Mouse (Mus musculus): ENCODE measurements around the gene Gsk3b. TPM values are rescaled to one million over a fixed set of nuclear protein-coding genes. Genes with fewer than 3 reads are reported as not detected.
A peak's percentile ranks its signal among the peaks of the same experiment; 100 is the strongest.

The Gsk3b gene
- polyA plus RNA-seq, 1 experiment from 2014 or later, result 171 TPM

- DNase-seq (ENCODE audit: low spot score), result peak; percentile 29
- 17% methylated on average over 10 of the region's 10 CpGs for WGBS
Measured at GRCm38 (mm10) chr16:38087231-38087630, 1.6 kb upstream of the Gsk3b start.

GRCm38 (mm10) chr16:38087645-38088125, 1.1 kb upstream of the Gsk3b start:
- Histone ChIP-seq H3K9me3 (ENCODE audit: control insufficient read depth, low read length) (no peaks in the 10 kb centered on the region), H3K4me3 (replicated peaks; ENCODE audit: low read length) (peak overlapping the region; percentile 97), H3K4me2 (replicated peaks) (peak overlapping the region; percentile 67), H3K27ac (peak overlapping the region; percentile 100), H3K36me3 (replicated peaks; ENCODE audit: control insufficient read depth, insufficient read depth) (no peaks in the 10 kb centered on the region), H3K9ac (peak overlapping the region; percentile 92), H3K27me3 (ENCODE audit: control insufficient read depth, insufficient read depth, low read length) (no peaks in the 10 kb centered on the region), H3K4me1 (replicated peaks; ENCODE audit: control insufficient read depth, insufficient read depth, low read length) (peaks cover 12% of the 10 kb centered on the region)
- DNase-seq (ENCODE audit: low spot score) (peak; percentile 68), ATAC-seq (ENCODE audit: low FRiP score) (no peak)
- WGBS, result under 1% methylated on average over 11 of the region's 11 CpGs

More at GRCm38 (mm10) chr16:38087231-38087630, 1.6 kb upstream of the Gsk3b start:
- Histone ChIP-seq H3K27ac (peak overlapping the region; percentile 100), H3K9ac (peak overlapping the region; percentile 92), H3K4me2 (replicated peaks) (peak overlapping the region; percentile 67), H3K4me3 (replicated peaks; ENCODE audit: low read length) (peak overlapping the region; percentile 97), H3K4me1 (replicated peaks; ENCODE audit: control insufficient read depth, insufficient read depth, low read length) (peaks cover 12% of the 10 kb centered on the region), H3K9me3 (ENCODE audit: control insufficient read depth, low read length) (no peaks in the 10 kb centered on the region), H3K27me3 (ENCODE audit: control insufficient read depth, insufficient read depth, low read length) (no peaks in the 10 kb centered on the region), H3K36me3 (replicated peaks; ENCODE audit: control insufficient read depth, insufficient read depth) (no peaks in the 10 kb centered on the region)
- no peak for ATAC-seq (ENCODE audit: low FRiP score)

DNA sequence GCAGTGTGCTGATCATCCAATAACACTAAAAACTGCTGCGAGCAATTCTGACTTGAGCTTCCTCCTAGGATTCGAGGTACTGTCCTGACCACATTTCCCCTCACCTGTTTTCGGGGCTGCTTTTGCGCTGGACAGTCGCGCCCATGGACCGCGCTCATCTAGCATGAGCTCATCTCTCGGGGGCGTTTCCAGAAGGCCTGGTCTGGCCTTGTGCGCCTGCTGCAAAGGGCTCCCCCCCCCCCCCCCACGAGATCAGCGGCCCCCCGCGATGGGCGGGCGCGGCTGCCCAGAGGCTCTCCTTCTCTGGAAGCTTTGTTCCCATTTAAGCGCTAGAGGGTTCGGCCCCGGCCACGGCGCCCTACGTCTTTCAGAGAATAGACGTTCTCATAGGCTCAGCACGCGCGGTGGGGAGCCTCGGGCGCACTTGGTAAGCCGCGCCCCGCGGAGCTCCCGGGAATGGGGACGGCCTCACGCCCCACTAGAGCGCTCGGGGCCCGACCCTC, 624 bp upstream of the Gsk3b start:
- peak overlapping the region; percentile 100 for H3K27ac ChIP-seq
- DNase-seq (ENCODE audit: low spot score) (no peak), ATAC-seq (ENCODE audit: low FRiP score) (no peak; the same call in 1 of the 2 replicates)
- H3K9ac ChIP-seq, result peak overlapping the region; percentile 92
- H3K4me2 ChIP-seq (replicated peaks), result peak overlapping the region; percentile 67
- H3K4me3 ChIP-seq (replicated peaks; ENCODE audit: low read length), result peak overlapping the region; percentile 97
- no peaks in the 10 kb centered on the region for H3K9me3 ChIP-seq (ENCODE audit: control insufficient read depth, low read length)
- no peaks in the 10 kb centered on the region for H3K27me3 ChIP-seq (ENCODE audit: control insufficient read depth, insufficient read depth, low read length)
- no peaks in the 10 kb centered on the region for H3K36me3 ChIP-seq (replicated peaks; ENCODE audit: control insufficient read depth, insufficient read depth)
- WGBS, result under 1% methylated on average over 35 of the region's 40 CpGs
- H3K4me1 ChIP-seq (replicated peaks; ENCODE audit: control insufficient read depth, insufficient read depth, low read length), result peaks cover 14% of the 10 kb centered on the region

- no peaks in the 10 kb centered on the region for H3K9me3 ChIP-seq (ENCODE audit: control insufficient read depth, low read length)
- 0 out of 2 replicates have a peak, but pooled peaks cover 3% of the 10 kb centered on the region for H3K36me3 ChIP-seq (replicated peaks; ENCODE audit: control insufficient read depth, insufficient read depth)
- H3K4me1 ChIP-seq (replicated peaks; ENCODE audit: control insufficient read depth, insufficient read depth, low read length), result peaks cover 29% of the 10 kb centered on the region
- DNase-seq (ENCODE audit: low spot score) (peak; percentile 66), ATAC-seq (ENCODE audit: low FRiP score) (no peak)
- peak overlapping the region; percentile 100 for H3K27ac ChIP-seq
- H3K4me2 ChIP-seq (replicated peaks), result peak overlapping the region; percentile 68
- H3K4me3 ChIP-seq (replicated peaks; ENCODE audit: low read length), result peak overlapping the region; percentile 97
- no peaks in the 10 kb centered on the region for H3K27me3 ChIP-seq (ENCODE audit: control insufficient read depth, insufficient read depth, low read length)
- peak overlapping the region; percentile 99 for H3K9ac ChIP-seq
- under 1% methylated on average over 66 of the region's 76 CpGs for WGBS
Measured at GRCm38 (mm10) chr16:38089447-38090170, 808 bp downstream of the Gsk3b start.

DNA sequence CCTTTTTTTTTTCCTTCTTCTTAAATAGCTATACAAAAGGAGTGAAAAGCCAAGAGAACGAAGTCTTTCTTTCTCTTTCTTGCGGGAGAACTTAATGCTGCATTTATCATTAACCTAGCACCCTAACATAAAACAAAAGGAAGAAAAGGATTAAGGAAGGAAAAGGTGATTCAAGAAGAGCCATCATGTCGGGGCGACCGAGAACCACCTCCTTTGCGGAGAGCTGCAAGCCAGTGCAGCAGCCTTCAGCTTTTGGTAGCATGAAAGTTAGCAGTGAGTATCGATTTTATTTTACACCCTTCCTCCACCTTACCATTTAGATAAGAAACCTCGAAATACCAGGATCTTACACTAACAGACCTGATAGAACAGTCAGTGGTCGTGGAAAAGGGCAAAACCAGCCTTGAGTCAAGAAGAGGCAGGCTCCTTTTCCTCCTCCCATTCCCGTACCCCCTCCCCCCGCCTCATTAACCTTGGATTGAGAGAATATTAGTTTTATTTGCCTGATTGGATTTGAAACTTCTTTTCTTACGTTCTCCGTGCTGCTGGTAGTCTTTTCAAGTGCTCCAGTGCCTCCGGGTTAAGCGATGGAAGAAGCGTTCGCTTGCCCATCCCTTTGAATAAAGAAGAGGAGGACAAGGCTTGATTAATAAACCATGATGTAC, 1.7 kb downstream of the Gsk3b start:
- H3K4me2 ChIP-seq (replicated peaks), result peak overlapping the region; percentile 68

GRCm38 (mm10) chr16:38091041-38091440, 2.2 kb downstream of the Gsk3b start:
- peak; percentile 33 for DNase-seq (ENCODE audit: low spot score)
- Histone ChIP-seq H3K4me2 (replicated peaks) (peak overlapping the region; percentile 68), H3K36me3 (replicated peaks; ENCODE audit: control insufficient read depth, insufficient read depth) (0 out of 2 replicates have a peak, but pooled peaks cover 3% of the 10 kb centered on the region), H3K9me3 (ENCODE audit: control insufficient read depth, low read length) (no peaks in the 10 kb centered on the region), H3K9ac (peak overlapping the region; percentile 99), H3K27me3 (ENCODE audit: control insufficient read depth, insufficient read depth, low read length) (no peaks in the 10 kb centered on the region), H3K4me3 (replicated peaks; ENCODE audit: low read length) (peak overlapping the region; percentile 97), H3K4me1 (replicated peaks; ENCODE audit: control insufficient read depth, insufficient read depth, low read length) (peaks cover 43% of the 10 kb centered on the region), H3K27ac (no peak overlapping the region)
- 0% methylated on average over 5 of the region's 5 CpGs for WGBS
- no peak for ATAC-seq (ENCODE audit: low FRiP score)

More for the DNA sequence above, 1.7 kb downstream of the Gsk3b start:
- H3K9ac ChIP-seq, result peak overlapping the region; percentile 99
- no peaks in the 10 kb centered on the region for H3K9me3 ChIP-seq (ENCODE audit: control insufficient read depth, low read length)
- ATAC-seq (ENCODE audit: low FRiP score), result no peak
- no peaks in the 10 kb centered on the region for H3K27me3 ChIP-seq (ENCODE audit: control insufficient read depth, insufficient read depth, low read length)
- H3K4me1 ChIP-seq (replicated peaks; ENCODE audit: control insufficient read depth, insufficient read depth, low read length), result peaks cover 37% of the 10 kb centered on the region
- H3K27ac ChIP-seq, result peak overlapping the region; percentile 100
- DNase-seq (ENCODE audit: low spot score), result peak; percentile 32
- 0 out of 2 replicates have a peak, but pooled peaks cover 3% of the 10 kb centered on the region for H3K36me3 ChIP-seq (replicated peaks; ENCODE audit: control insufficient read depth, insufficient read depth)
- WGBS, result under 1% methylated on average over 17 of the region's 17 CpGs
- H3K4me3 ChIP-seq (replicated peaks; ENCODE audit: low read length), result peak overlapping the region; percentile 97

GRCm38 (mm10) chr16:38091706-38092105, 2.9 kb downstream of the Gsk3b start:
- Histone ChIP-seq H3K4me1 (replicated peaks; ENCODE audit: control insufficient read depth, insufficient read depth, low read length) (peaks cover 41% of the 10 kb centered on the region), H3K9ac (peak overlapping the region; percentile 99), H3K27me3 (ENCODE audit: control insufficient read depth, insufficient read depth, low read length) (no peaks in the 10 kb centered on the region), H3K4me3 (replicated peaks; ENCODE audit: low read length) (peak overlapping the region; percentile 97), H3K9me3 (ENCODE audit: control insufficient read depth, low read length) (no peaks in the 10 kb centered on the region), H3K4me2 (replicated peaks) (peak overlapping the region; percentile 68), H3K27ac (no peak overlapping the region), H3K36me3 (replicated peaks; ENCODE audit: control insufficient read depth, insufficient read depth) (0 out of 2 replicates have a peak, but pooled peaks cover 3% of the 10 kb centered on the region)
- DNase-seq (ENCODE audit: low spot score) (no peak), ATAC-seq (ENCODE audit: low FRiP score) (no peak)
- WGBS, result 8% methylated on average over 5 of the region's 5 CpGs

- no peak for ATAC-seq (ENCODE audit: low FRiP score)
- Histone ChIP-seq H3K27ac (no peak overlapping the region), H3K9ac (peak overlapping the region; percentile 54), H3K4me2 (replicated peaks) (peak overlapping the region; percentile 68), H3K4me1 (replicated peaks; ENCODE audit: control insufficient read depth, insufficient read depth, low read length) (peaks cover 40% of the 10 kb centered on the region), H3K36me3 (replicated peaks; ENCODE audit: control insufficient read depth, insufficient read depth) (0 out of 2 replicates have a peak, but pooled peaks cover 3% of the 10 kb centered on the region), H3K4me3 (replicated peaks; ENCODE audit: low read length) (peak overlapping the region; percentile 97), H3K27me3 (ENCODE audit: control insufficient read depth, insufficient read depth, low read length) (no peaks in the 10 kb centered on the region), H3K9me3 (ENCODE audit: control insufficient read depth, low read length) (no peaks in the 10 kb centered on the region)
- no peak for DNase-seq (ENCODE audit: low spot score)
- 2% methylated on average over 4 of the region's 4 CpGs for WGBS
Measured at GRCm38 (mm10) chr16:38092598-38092997, 3.8 kb downstream of the Gsk3b start.
